Mouse (Mus musculus) erythroblast, embryonic 14.5 days (primary cell): ENCODE measurements around the gene Foxp1.

Experiments used
- GATA1 ChIP-seq: IDR thresholded peaks from 2 replicates; pipeline ENCODE4 v1.6.1; 2012; ENCODE audit warnings: low read length, inconsistent platforms, mixed read lengths
- TAL1 ChIP-seq: IDR thresholded peaks from 3 replicates; pipeline ENCODE4 v1.6.1; 2012; ENCODE audit warnings: low read length, inconsistent platforms, mixed read lengths

DNA sequence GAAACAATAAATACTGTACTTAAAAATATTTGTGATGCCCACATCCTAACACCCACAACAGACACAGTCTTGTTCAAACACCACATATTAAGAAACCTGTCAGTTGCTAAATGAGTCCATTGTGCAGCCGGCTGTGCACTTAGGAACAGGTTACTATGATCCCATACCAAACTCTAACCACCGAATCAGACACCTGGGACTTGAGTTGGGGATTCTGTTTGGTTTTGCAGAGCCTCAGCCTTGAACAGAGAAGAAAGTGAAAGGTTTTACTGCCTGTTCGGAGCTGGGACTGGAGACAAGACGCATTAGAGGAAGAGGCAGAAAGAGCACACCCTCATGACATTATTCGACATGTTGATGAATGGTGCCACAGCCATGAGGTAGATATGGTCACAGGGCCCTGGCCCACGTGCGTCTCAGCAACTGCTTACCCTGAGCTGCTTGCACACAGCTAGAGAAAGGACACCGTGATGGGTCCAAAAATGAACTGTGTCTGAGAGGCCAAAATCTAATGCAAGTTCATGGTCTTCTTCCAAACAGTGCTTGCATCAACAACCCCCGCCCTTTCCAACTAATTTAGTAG lies 491.1 kb downstream of the Foxp1 start:
- no peak for TF ChIP-seq TAL1
- no peak for TF ChIP-seq GATA1
